Mouse (Mus musculus) adrenal gland, adult 2 months (tissue): Measurements from ENCODE around the gene Samd8. TPM values are rescaled to one million over a fixed set of nuclear protein-coding genes. Genes with fewer than 3 reads are reported as not detected.

Experiments
- DNase-seq: peaks from one replicate; pipeline ENCODE4 v3.0.0; 2021
- long read RNA-seq: library from polyadenylated mRNA; stranded (forward); transcript quantifications from one replicate; pipeline ENCODE4 v2.0.0, GENCODE M21; 2021
- polyA plus RNA-seq: library from polyadenylated mRNA; depleted of rRNA; stranded (reverse); fragments of >200 nt; gene quantifications from 2 replicates; pipeline ENCODE4 v1.2.3, GENCODE M21; 2012; rRNA removed
- total RNA-seq, 2 experiments: library from RNA; stranded (reverse); gene quantifications; 2 replicates each; pipeline ENCODE4 v1.2.3; 2021

The Samd8 gene
- 10 to 100 TPM; 46.5 to 47.5 TPM for total RNA-seq
- 18.8 and 22.2 TPM in 2 replicates for polyA plus RNA-seq
- long read RNA-seq, partial matches to known transcripts = 0 of 2 reads
- long read RNA-seq, other reads (novel, unspliced or antisense) = 2 of 2 reads

GRCm38 (mm10) chr14:21750008-21750880 is at the start of gene Samd8:
Gene Samd8 (plus strand): TSS chr14:21750531.
- peak; percentile 93 for DNase-seq

- DNase-seq = no peak
These were observed 47.6 kb upstream of the Samd8 start for GRCm38 (mm10) chr14:21702691-21703090.

- DNase-seq = no peak
These were observed 47.1 kb upstream of the Samd8 start for GRCm38 (mm10) chr14:21703255-21703654.

- DNase-seq = no peak
These were observed 44.9 kb upstream of the Samd8 start for GRCm38 (mm10) chr14:21705462-21705861.

GRCm38 (mm10) chr14:21706759-21707571 is 43.4 kb upstream of the Samd8 start:
- peak; percentile 72 for DNase-seq

GRCm38 (mm10) chr14:21709545-21709944 is 40.8 kb upstream of the Samd8 start:
- DNase-seq = peak; percentile 80

GRCm38 (mm10) chr14:21711231-21711630 is 39.1 kb upstream of the Samd8 start:
- no peak for DNase-seq

GRCm38 (mm10) chr14:21714486-21714885 is 35.8 kb upstream of the Samd8 start, which contains the start of gene Dupd1:
Gene Dupd1 (minus strand): TSS chr14:21714576.
- no peak for DNase-seq

- no peak for DNase-seq
These were observed 30.5 kb upstream of the Samd8 start for GRCm38 (mm10) chr14:21719646-21720383.

GRCm38 (mm10) chr14:21720430-21721205 is 29.7 kb upstream of the Samd8 start:
- DNase-seq = no peak

GRCm38 (mm10) chr14:21722021-21722698 is 28.2 kb upstream of the Samd8 start:
- DNase-seq = peak; percentile 61

- no peak for DNase-seq
These were observed 21.1 kb upstream of the Samd8 start for GRCm38 (mm10) chr14:21729031-21729732.

- DNase-seq = no peak
These were observed 20.4 kb upstream of the Samd8 start for GRCm38 (mm10) chr14:21729936-21730335.

GRCm38 (mm10) chr14:21733131-21733905 is 17.0 kb upstream of the Samd8 start:
- peak; percentile 52 for DNase-seq

- no peak for DNase-seq
These were observed 10.0 kb upstream of the Samd8 start for GRCm38 (mm10) chr14:21740345-21740744.

GRCm38 (mm10) chr14:21741314-21741713 is 9.0 kb upstream of the Samd8 start:
- DNase-seq = no peak

- peak; percentile 83 for DNase-seq
These were observed 8.5 kb upstream of the Samd8 start for GRCm38 (mm10) chr14:21741786-21742185.

- DNase-seq = no peak
These were observed 7.9 kb upstream of the Samd8 start for GRCm38 (mm10) chr14:21742441-21742840.

- DNase-seq = no peak
These were observed 6.2 kb upstream of the Samd8 start for GRCm38 (mm10) chr14:21744169-21744568.
